Mouse (Mus musculus) heart, postnatal 25 days (tissue): ENCODE measurements around the gene Isoc2b. TPM values are rescaled to one million over a fixed set of nuclear protein-coding genes. Genes with fewer than 3 reads are reported as not detected.
A peak's percentile ranks its signal among the peaks of the same experiment; 100 is the strongest.
"Not testable (repeated sequence)": the region's sequence is repeated elsewhere in the genome, so short reads cannot be mapped to it uniquely, and the experiment has no call there.

Experiments used
- DNase-seq: peaks from one replicate; pipeline ENCODE4 v3.0.0; 2022; ENCODE audit warnings: low spot score
- intact Hi-C: fragments of 180-260 bp; cut with DNase I; formaldehyde crosslinking; loops from one replicate; pipeline ENCODE4 v1.15.1; 2025
- total RNA-seq, 2 experiments: library from RNA; stranded (reverse); gene quantifications; 2 replicates each; pipeline ENCODE4 v1.2.3; 2021

Gene Isoc2b
- 1 to 10 TPM; 3.5 to 5.3 TPM for total RNA-seq

DNA sequence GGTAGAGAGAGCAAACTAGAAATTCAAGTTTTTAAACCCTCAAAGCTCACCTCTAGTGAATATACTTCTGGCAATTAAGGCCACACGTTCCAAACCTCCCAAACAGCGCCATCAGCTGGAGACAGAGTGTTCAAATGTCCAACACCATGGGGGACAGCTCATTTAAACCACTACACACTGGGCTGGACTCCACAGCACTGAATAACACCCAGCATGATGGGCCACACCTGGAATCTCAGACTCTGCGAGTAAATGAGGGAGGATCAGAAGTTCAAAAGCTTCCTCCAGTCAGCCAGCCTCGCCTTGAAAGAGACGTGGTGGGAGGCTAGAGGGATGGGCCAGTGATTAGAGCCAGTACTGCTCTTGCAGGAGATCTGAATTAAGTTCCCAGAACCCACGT is at the start of gene Isoc2b:
Gene Isoc2b, minus strand, starts transcription at position 126 of the 400 bp plus-strand sequence.
- intact Hi-C loops = no loop called here

DNA sequence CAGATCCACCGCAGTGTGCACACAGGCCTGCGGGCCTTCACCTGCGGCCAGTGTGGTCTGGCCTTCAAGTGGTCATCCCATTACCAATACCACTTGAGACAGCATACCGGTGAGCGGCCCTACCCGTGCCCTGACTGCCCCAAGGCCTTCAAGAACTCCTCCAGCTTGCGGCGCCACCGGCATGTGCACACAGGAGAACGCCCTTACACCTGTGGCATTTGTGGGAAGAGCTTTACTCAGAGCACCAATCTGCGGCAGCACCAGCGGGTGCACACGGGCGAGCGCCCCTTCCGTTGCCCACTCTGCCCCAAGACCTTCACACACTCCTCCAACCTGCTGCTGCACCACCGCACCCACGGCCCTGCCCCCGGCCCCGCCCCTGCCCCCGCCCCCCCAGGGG is 49.0 kb upstream of the Isoc2b start:
- no peak for DNase-seq
- intact Hi-C loops = loop anchor here (5.0 kb wide), 1 partner anchor 107 kb away; the partner anchor contains the start of gene Ube2s

More for the DNA sequence above, at the start of gene Isoc2b:
- no peak for DNase-seq

GRCm38 (mm10) chr7:4918681-4919080 is 48.6 kb upstream of the Isoc2b start:
- no peak for DNase-seq
- intact Hi-C loops = loop anchor here (5.0 kb wide), 1 partner anchor 106 kb away; the partner anchor contains the start of gene Ube2s

DNA sequence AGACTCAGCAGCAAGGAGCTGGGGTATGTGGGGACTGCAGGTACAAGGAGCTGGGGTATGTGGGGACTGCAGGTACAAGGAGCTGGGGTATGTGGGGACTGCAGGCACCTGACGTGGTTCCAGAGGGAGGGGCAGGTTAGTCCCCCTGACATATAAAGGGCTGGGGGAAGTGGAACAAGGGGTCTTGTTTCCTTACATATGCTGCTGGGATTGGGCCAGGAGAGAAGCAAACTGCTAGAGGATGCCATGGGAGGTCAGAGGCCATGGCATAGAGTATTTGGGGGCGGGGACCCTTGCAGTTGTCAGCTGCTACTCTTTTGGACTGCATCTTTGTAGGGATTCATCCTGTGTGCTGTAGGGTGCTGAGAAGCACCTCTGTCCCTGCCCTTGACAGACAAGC is 47.4 kb upstream of the Isoc2b start:
- intact Hi-C loops = loop anchor here (5.0 kb wide), 1 partner anchor 105 kb away; the partner anchor contains the start of gene Ube2s
- no peak for DNase-seq

GRCm38 (mm10) chr7:4915669-4916416 is 45.8 kb upstream of the Isoc2b start:
- no peak for DNase-seq
- intact Hi-C loops = loop anchor here (1.0 to 5.0 kb wide), 2 partner anchors 22 to 104 kb away; partner anchors contain the start of gene Ube2s

GRCm38 (mm10) chr7:4915007-4915665 is 45.1 kb upstream of the Isoc2b start, which contains the start of gene Zfp628:
TSS of gene Zfp628 (plus strand) at chr7:4915217.
- intact Hi-C loops = loop anchor here (1.0 to 5.0 kb wide), 2 partner anchors 23 to 103 kb away; partner anchors contain the start of gene Ube2s
- DNase-seq = peak; percentile 84

GRCm38 (mm10) chr7:4912248-4912647 is 42.2 kb upstream of the Isoc2b start:
- intact Hi-C loops = no loop called here
- DNase-seq = no peak

- intact Hi-C loops = loop anchor here (1.0 kb wide), 2 partner anchors 29 to 48 kb away; no protein-coding TSS in a partner anchor
- no peak for DNase-seq
Measured at GRCm38 (mm10) chr7:4911561-4911960, 41.5 kb upstream of the Isoc2b start.

GRCm38 (mm10) chr7:4906466-4906950 is 36.5 kb upstream of the Isoc2b start, which contains the start of gene Gm36210:
TSS of gene Gm36210 (minus strand) at chr7:4906516.
- intact Hi-C loops = no loop called here
- DNase-seq = no peak

- intact Hi-C loops = no loop called here
- DNase-seq = no peak
Measured at GRCm38 (mm10) chr7:4902404-4902803, 32.3 kb upstream of the Isoc2b start.

DNA sequence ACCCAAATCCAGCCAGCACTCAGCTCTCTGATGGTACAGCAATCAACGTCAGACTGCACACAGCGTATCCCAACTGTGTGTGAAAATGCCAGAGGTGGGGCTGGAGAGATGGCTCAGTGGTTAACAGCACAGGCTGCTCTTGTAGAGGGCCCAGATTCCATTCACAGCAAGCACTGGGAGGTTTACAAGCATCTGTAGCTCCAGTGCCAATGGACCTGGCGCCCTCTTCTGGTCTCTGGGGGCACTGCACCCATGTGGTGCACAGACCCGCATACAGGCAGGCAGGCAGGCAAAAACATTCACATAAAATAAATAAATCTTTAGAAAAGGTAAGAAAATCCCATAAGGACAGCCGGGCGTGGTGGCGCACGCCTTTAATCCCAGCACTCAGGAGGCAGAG is 31.1 kb upstream of the Isoc2b start:
- intact Hi-C loops = no loop called here
- DNase-seq = no peak

DNA sequence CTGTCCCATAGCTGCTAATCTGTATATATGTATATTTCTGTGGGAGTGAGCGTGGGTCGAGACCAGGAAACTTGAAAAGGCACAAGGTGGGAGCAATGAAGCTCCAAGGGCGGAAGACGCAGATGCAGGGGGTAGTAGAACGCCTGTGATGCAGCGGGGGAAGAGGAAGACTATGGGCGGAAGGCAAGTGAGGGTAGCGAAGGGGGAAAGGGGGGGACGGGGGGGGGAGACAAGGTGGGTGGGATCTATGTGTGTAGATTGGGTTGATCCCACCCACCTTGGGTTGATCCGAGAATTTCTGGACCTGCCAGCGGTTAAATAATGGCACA is 30.4 kb upstream of the Isoc2b start:
- intact Hi-C loops = no loop called here
- no peak for DNase-seq

DNA sequence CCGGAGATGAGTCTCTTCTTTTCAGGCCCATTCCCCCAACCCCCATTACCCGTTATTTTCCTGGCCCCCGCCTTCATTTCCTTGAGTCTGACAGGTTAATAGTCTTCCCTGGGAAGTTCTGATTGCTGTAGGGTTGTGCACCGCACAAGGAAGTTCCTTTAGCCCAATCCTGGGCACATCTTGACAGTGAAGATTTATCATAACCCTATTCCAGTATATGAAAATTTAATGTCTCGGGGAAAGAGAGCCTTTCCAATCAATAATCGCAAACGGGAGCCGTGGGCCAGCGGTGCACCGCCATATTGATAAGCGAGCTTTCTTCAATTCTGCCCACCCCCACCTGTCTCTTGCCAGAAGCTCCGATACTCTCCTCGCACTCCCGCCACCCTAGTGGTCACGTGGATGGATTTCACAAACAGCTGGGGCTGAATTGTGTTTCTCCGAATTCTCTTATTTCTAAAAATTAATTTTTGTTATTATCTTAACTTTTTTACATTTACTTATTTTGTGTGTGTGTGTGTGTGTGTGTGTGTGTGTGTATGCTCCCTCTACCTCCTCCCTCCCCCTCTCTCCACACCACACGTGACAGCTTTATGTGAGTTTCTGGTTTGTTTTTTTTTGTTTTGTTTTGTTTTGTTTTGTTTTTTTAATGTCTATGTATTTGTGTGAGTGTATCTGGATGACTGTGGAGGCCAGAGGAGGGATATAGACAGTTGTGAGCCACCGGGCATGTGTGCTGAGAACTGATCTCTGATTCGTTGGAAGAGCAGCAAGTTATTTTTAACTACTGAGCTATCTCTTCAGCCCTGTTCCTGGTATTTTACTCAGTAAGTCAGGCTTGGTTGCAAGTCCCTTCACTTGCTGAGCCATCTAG is 29.8 kb upstream of the Isoc2b start:
- DNase-seq = no peak
- intact Hi-C loops = no loop called here

- DNase-seq = no peak
- intact Hi-C loops = no loop called here
Measured at GRCm38 (mm10) chr7:4898851-4899648, 29.0 kb upstream of the Isoc2b start.

DNA sequence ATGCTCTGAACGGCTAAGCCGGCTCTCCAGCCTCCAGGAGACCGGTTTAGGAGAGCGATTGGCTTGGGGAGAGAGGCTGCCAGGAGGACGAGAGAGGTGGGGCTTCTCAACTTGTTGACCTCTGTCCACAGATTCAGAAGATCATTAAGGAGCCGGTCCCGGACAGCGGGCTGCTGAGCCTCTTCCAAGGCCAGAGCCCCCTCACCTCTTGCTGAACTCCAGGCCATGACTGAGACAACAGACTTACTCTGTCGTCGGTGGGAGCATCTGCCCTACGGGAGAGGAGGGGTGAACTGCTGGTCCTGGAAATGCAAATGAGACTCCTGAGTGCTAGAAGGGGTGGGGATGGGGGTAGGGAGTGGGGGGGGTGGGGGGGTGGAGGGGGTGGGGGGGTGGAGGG is 25.1 kb upstream of the Isoc2b start:
- intact Hi-C loops = no loop called here
- DNase-seq = no peak

DNA sequence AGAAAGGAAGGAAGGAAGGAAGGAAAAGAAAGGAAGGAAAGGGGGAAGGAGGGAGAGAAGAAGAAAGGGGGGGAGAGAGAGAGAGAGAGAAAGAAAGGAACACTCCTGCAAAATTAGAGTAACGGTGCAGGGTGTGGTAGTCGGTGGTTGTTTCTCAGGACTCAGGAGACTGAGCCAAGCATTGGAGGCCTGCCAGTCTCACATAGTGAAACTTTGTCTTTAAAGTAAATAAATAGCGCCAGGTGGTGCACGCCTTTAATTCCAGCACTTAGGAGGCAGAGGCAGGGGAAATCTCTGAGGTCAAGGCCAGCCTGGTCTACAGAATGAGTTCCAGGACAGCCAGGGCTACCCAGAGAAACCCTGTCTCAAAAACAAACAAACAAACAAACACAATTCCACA is 16.6 kb upstream of the Isoc2b start:
- DNase-seq = no peak
- intact Hi-C loops = no loop called here

- intact Hi-C loops, DNase-seq: not testable (repeated sequence)
Measured at GRCm38 (mm10) chr7:4879036-4879435, 9.0 kb upstream of the Isoc2b start.

- DNase-seq = no peak
- intact Hi-C loops = no loop called here
Measured at GRCm38 (mm10) chr7:4878186-4878585, 8.1 kb upstream of the Isoc2b start.

- no peak for DNase-seq
Measured at GRCm38 (mm10) chr7:4877226-4877625, 7.2 kb upstream of the Isoc2b start.

More at GRCm38 (mm10) chr7:4877226-4877625, 7.2 kb upstream of the Isoc2b start:
- intact Hi-C loops = no loop called here
